Mouse (Mus musculus): ENCODE results near the gene Spint4.
A peak's percentile ranks its signal among the peaks of the same experiment; 100 is the strongest.
"Not testable (repeated sequence)": the region's sequence is repeated elsewhere in the genome, so short reads cannot be mapped to it uniquely, and the experiment has no call there.

The Spint4 gene

GRCm38 (mm10) chr2:164698201-164698600 lies at the start of gene Spint4:
Spint4 (plus strand) TSS chr2:164698501.
- no peak for DNase-seq (ENCODE audit: extremely low spot score, low read depth, low spot score)

GRCm38 (mm10) chr2:164655858-164656257 lies 42.4 kb upstream of the Spint4 start, which contains the start of gene Wfdc10:
Wfdc10 (plus strand) TSS chr2:164656046.
- peak; percentile 10 for DNase-seq (ENCODE audit: extremely low spot score, low read depth, low spot score)

DNA sequence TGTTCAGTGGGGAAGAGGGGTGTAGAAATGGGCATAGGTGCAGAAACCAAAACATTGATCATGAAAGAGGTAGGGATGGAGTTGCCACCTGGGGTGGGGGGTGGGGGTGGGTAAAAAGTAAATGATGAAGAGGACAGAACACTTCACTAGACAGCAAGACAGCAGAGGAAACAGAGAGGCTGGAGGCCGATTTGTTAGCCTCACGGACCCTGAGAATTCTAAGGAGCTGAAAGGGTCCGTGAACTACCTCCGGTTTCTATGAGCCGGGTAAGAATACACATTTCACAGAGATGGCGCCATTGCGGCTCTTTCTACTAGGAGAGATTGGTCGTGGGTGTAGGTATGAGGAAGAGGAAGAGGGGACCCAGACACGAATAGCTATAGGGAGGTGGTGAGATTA lies 41.8 kb upstream of the Spint4 start, which contains the start of gene Wfdc9:
Gene Wfdc9 (minus strand): TSS at position 101 of the 400 bp plus-strand sequence.
- no peak for DNase-seq (ENCODE audit: extremely low spot score, low read depth, low spot score)

DNA sequence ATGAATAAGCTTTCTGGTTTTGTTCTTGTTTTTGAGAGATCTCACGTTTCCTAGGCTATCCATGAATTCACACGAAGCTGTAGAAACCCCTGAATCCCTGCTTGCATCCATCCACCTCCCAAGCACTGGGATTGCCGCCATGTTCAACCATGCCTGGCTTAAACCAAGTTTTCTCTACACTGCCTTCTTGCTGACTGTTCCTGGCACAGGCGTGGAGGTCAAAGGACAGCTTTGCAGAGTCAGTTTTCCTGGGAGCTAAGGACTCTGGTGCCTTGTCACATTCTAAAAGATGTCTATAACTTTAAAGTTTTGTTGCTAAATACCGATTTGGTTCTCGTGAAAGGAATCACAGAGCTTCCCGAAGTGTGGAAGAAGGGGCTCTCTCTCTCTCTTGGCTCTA lies 33.5 kb upstream of the Spint4 start:
- no peak for DNase-seq (ENCODE audit: extremely low spot score, low read depth, low spot score)

DNA sequence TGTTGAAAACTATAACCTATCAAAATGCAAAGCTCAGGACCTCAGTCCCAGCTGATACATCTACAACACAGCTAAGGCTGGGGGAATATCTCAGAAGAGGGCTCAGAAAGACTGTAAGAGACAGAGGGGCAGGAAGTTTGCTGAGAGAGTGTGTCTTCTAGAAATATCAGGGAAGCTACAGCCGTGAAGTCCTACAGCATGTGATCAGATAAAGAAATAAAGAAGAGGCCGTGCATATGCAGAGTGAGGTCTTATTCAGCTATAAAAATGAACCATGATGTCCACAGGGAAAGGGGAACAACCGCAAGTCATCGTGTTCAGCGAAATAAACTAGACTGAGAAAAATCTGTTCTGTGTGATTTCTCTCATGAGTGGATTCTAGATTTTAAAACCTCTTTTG lies 28.0 kb upstream of the Spint4 start:
- no peak for DNase-seq (ENCODE audit: extremely low spot score, low read depth, low spot score)

DNA sequence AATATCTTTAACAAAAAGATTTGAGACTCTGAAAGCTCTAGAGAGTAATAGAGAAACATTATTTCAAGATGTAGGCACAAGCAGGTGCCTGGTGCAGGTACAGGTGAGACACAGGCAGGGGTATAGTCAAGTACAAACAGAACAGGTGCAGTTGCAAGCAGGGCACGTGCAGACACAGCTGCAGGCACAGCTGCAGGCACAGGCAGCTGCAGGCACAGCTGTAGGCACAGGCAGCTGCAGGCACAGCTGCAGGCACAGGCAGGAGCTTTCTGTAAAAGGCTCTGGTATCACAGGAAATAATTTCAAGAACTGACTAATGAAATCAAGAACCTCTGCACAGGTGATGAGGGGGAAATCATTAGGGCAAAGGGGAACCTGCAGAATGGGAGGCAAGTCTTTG lies 27.4 kb upstream of the Spint4 start:
- no peak for DNase-seq (ENCODE audit: extremely low spot score, low read depth, low spot score)

- no peak for DNase-seq (ENCODE audit: extremely low spot score, low read depth, low spot score)
Observed at GRCm38 (mm10) chr2:164673987-164674386, 24.3 kb upstream of the Spint4 start, which contains the start of gene Wfdc11. Wfdc11 (minus strand) TSS chr2:164674087.

DNA sequence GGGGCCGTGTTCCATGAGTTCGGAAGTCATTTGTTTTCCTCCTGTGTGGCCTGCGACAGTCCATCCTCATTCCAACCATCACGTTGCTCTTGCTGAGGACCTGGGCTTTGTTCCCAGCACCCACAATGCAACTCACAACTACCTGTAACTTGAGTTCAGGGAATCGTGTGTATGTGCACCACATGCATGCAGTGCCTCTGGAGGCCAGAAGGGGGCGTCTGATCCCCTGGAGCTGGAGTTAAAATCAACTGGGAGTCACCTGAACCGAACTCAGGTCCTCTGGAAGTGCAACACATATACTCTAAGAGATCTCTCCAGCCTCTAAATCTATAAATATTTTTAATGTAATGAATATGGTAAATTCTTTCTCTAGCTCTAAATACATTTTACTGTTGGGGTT lies 22.2 kb upstream of the Spint4 start:
- no peak for DNase-seq (ENCODE audit: extremely low spot score, low read depth, low spot score)

- no peak for DNase-seq (ENCODE audit: extremely low spot score, low read depth, low spot score)
Observed at GRCm38 (mm10) chr2:164676916-164677685, 21.2 kb upstream of the Spint4 start.

GRCm38 (mm10) chr2:164678848-164679625 lies 19.3 kb upstream of the Spint4 start:
- peak; percentile 53 for DNase-seq (ENCODE audit: extremely low spot score, low read depth, low spot score)

GRCm38 (mm10) chr2:164679906-164680305 lies 18.4 kb upstream of the Spint4 start:
- no peak for DNase-seq (ENCODE audit: extremely low spot score, low read depth, low spot score)

DNA sequence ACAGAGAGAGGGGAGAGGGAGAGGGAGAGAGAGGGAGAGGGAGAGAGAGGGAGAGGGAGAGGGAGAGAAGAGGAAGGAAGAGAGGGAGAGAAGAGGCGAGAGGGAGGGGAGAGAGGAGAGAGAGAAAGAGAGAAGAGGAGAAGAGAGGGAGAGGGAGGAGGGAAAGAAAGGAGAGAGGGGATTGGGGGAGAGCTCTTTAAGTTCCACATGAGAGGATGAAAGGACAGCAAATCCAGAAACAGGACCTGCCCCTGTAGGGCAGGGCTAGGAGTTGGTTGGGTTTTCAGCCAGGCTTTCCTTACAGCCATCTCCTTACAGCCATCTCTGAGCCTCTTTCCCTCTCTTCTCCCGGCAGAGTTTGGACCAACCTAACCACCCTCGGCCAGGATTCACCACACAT lies 13.5 kb upstream of the Spint4 start, which contains the start of gene Wfdc13:
Gene Wfdc13 (plus strand): TSS at position 301 of the 400 bp plus-strand sequence.
- DNase-seq (ENCODE audit: extremely low spot score, low read depth, low spot score), result no peak

- DNase-seq (ENCODE audit: extremely low spot score, low read depth, low spot score), result no peak
Observed at GRCm38 (mm10) chr2:164700959-164701358, 2.7 kb downstream of the Spint4 start.

GRCm38 (mm10) chr2:164701761-164702160 lies 3.5 kb downstream of the Spint4 start:
- DNase-seq (ENCODE audit: extremely low spot score, low read depth, low spot score), result no peak

DNA sequence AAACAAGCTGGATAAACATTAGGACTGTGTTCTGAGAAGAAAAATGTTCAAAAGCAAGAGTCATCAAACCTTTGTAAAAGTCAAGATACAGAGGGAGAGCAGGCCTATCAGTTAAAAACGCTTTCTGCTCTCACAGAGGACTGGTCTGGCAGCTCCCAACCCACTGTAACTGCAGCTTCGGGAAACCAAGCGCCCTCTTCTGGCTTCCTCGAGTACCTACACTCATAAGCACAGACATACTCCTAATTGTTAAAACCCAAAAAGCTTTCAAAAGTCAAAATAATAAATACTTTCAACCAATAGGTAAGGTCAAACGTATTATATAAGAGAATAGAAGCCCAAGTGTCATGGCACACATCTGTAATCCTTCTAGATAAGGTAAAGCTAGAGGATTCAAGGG lies 5.9 kb downstream of the Spint4 start:
- DNase-seq (ENCODE audit: extremely low spot score, low read depth, low spot score), result no peak

GRCm38 (mm10) chr2:164705328-164705727 lies 7.0 kb downstream of the Spint4 start:
- no peak for DNase-seq (ENCODE audit: extremely low spot score, low read depth, low spot score)

DNA sequence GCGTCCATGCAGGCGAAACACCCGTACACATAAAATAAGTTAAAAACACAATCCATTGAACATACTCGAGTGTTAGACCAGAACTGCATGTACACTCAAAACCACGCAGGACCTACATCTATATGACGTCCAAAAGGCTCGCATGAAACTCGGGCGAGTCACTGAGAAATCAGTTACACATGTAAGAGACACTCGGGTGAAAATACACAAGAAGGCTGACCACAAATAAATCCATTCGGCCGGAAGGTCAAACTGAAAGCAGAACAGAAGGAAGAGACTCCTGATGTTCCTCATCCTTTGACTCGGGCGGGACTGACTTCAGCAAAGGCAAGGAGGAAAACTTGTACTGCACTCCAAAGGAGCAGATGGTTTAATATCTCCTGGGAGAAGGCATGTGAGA lies 7.7 kb downstream of the Spint4 start:
- DNase-seq (ENCODE audit: extremely low spot score, low read depth, low spot score), result no peak

DNA sequence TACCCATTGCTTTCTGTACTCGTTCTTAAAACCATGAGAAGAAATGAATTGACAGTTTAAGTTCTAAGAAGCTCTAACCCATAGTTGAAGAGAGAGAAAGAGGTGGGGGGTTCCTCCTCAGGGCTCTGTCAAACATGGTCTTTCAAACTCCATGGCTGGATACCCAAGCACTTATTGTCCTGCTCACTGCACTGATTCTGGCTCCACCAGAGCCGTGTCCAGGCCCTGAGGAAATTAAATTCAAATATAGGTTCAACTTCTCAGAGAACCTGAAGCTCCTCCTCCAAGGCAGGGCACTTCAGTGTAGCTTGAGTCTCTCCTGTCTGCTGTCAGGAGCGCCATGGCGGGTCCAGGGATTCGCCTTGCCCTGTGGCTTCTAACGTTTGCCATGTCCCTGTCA lies 16.7 kb downstream of the Spint4 start, which contains the start of gene Spint5:
Gene Spint5 (plus strand): TSS at position 301 of the 400 bp plus-strand sequence.
- DNase-seq (ENCODE audit: extremely low spot score, low read depth, low spot score), result no peak

- DNase-seq (ENCODE audit: extremely low spot score, low read depth, low spot score), result not testable (repeated sequence)
Observed at GRCm38 (mm10) chr2:164716194-164716786, 18.0 kb downstream of the Spint4 start.

DNA sequence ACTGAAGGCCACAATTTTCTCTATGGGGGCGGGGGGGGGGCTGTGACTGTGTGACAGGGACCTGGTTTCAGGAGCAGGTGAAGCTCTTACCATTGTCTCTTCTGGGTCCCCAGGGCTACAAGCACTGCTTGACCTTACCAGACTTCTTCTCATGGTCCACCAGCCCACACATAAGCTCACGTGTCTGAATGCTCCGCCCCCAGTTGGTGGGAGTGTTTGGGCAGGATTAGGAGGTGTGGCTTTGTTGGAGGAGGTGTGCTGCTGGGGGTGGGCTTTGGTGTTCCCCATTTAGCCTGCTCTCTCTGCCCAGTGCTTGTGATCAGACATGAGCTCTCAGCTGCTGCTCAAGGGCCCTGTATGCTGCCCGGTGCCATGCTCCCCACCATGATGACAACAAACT lies 25.0 kb downstream of the Spint4 start:
- no peak for DNase-seq (ENCODE audit: extremely low spot score, low read depth, low spot score)

- peak; percentile 35 for DNase-seq (ENCODE audit: extremely low spot score, low read depth, low spot score)
Observed at GRCm38 (mm10) chr2:164725895-164726619, 27.8 kb downstream of the Spint4 start.
